In genomic region chr16:85415415-85415814, GRCm38 (mm10) we compare ENCODE assay signal across 9 mouse cellular contexts.
DNase-seq lines count a peak whose midpoint lies in the region; ATAC-seq and TF ChIP-seq lines count a peak whose summit lies in the region.
"Had no signal": no experiment of that assay in that cellular context is flagged by ENCODE, and none has a peak within 500 bp of the region (broad histone marks: within the 10 kb centered on the region; RNA-seq: fewer than 3 reads in every experiment).

No protein-coding gene starts in this region.

- no peaks in the 10 kb centered on the region for H3K27me3 ChIP-seq in hindbrain, postnatal 0 days (ENCODE audit: insufficient read depth, low read length)
- H3K27me3 ChIP-seq in hindbrain, embryonic 13.5 days, result no peaks in the 10 kb centered on the region
- H3K27me3 ChIP-seq in stomach, embryonic 14.5 days (ENCODE audit: control insufficient read depth, insufficient read depth, low read length), result no peaks in the 10 kb centered on the region
- no peaks in the 10 kb centered on the region for H3K27me3 ChIP-seq in stomach, postnatal 0 days (ENCODE audit: control insufficient read depth, insufficient read depth, low read length)
- no peaks in the 10 kb centered on the region for H3K27me3 ChIP-seq in liver, postnatal 0 days (ENCODE audit: insufficient read depth, low read length)

- no peaks in the 10 kb centered on the region for H3K36me3 ChIP-seq in hindbrain, postnatal 0 days (ENCODE audit: insufficient read depth, low read length)
- no peaks in the 10 kb centered on the region for H3K36me3 ChIP-seq in hindbrain, embryonic 13.5 days
- no peaks in the 10 kb centered on the region for H3K36me3 ChIP-seq in stomach, embryonic 14.5 days (ENCODE audit: control insufficient read depth, insufficient read depth, low read length)
- H3K36me3 ChIP-seq in stomach, postnatal 0 days (ENCODE audit: control insufficient read depth, insufficient read depth, low read length), result no peaks in the 10 kb centered on the region
- H3K36me3 ChIP-seq in liver, postnatal 0 days (replicated peaks; ENCODE audit: insufficient read depth, low read length), result no peaks in the 10 kb centered on the region

- no peak overlapping the region for H3K4me3 ChIP-seq in hindbrain, postnatal 0 days (ENCODE audit: low read length)
- H3K4me3 ChIP-seq in hindbrain, embryonic 13.5 days, result no peak overlapping the region
- H3K4me3 ChIP-seq in stomach, embryonic 14.5 days (ENCODE audit: low read depth, low read length), result no peak overlapping the region
- H3K4me3 ChIP-seq in stomach, postnatal 0 days (ENCODE audit: low read depth, low read length), result no peak overlapping the region
- no peak overlapping the region for H3K4me3 ChIP-seq in liver, postnatal 0 days (ENCODE audit: low read depth, low read length)

- DNase-seq in hindbrain, postnatal 0 days (ENCODE audit: low spot score), result peak; percentile 63
- no peak for DNase-seq in stomach, postnatal 0 days (ENCODE audit: low spot score)
- peak; percentile 40 for DNase-seq in gastrocnemius, postnatal 10 days
- no peak for DNase-seq in embryo, embryonic 11 days
- no peak for DNase-seq in liver, postnatal 0 days
- no peak for DNase-seq in urinary bladder, postnatal 14 days (ENCODE audit: low spot score)

- 66% methylated on average over 3 of the region's 3 CpGs for WGBS in hindbrain, postnatal 0 days
- 70% methylated on average over 3 of the region's 3 CpGs for WGBS in hindbrain, embryonic 13.5 days
- 77% methylated on average over 3 of the region's 3 CpGs for WGBS in stomach, embryonic 14.5 days
- 71% methylated on average over 3 of the region's 3 CpGs for WGBS in stomach, postnatal 0 days
- 70% methylated on average over 3 of the region's 3 CpGs for WGBS in liver, postnatal 0 days (ENCODE audit: insufficient replicate concordance)

- no peak for TF ChIP-seq CTCF in hindbrain, postnatal 0 days (IDR thresholded peaks at IDR 0.05; ENCODE audit: low read depth)
- no peak for TF ChIP-seq CTCF in stomach, postnatal 0 days (IDR thresholded peaks at IDR 0.05; ENCODE audit: low read depth)
- no peak for TF ChIP-seq CTCF in liver, postnatal 0 days (IDR thresholded peaks at IDR 0.05; ENCODE audit: low read depth)

- H3K9ac ChIP-seq in hindbrain, postnatal 0 days (replicated peaks; ENCODE audit: low read length), result no peak overlapping the region
- H3K9ac ChIP-seq in hindbrain, embryonic 13.5 days, result no peak overlapping the region
- H3K9ac ChIP-seq in stomach, embryonic 14.5 days (replicated peaks; ENCODE audit: low read depth, low read length), result no peak overlapping the region
- no peak overlapping the region for H3K9ac ChIP-seq in stomach, postnatal 0 days (ENCODE audit: low read length)
- H3K9ac ChIP-seq in liver, postnatal 0 days (replicated peaks), result no peak overlapping the region

- H3K4me1 ChIP-seq in hindbrain, postnatal 0 days (ENCODE audit: insufficient read depth, low read length), result peaks cover 5% of the 10 kb centered on the region; the same call in 1 of the 2 replicates
- H3K4me1 ChIP-seq in hindbrain, embryonic 13.5 days (replicated peaks), result no peaks in the 10 kb centered on the region
- no peaks in the 10 kb centered on the region for H3K4me1 ChIP-seq in stomach, embryonic 14.5 days (ENCODE audit: control insufficient read depth, insufficient read depth, low read length)
- H3K4me1 ChIP-seq in stomach, postnatal 0 days (replicated peaks; ENCODE audit: control insufficient read depth, insufficient read depth), result no peaks in the 10 kb centered on the region
- no peaks in the 10 kb centered on the region for H3K4me1 ChIP-seq in liver, postnatal 0 days (ENCODE audit: insufficient read depth)

- no peak overlapping the region for H3K4me2 ChIP-seq in hindbrain, postnatal 0 days (ENCODE audit: low read depth, low read length)
- no peak overlapping the region for H3K4me2 ChIP-seq in hindbrain, embryonic 13.5 days
- H3K4me2 ChIP-seq in stomach, embryonic 14.5 days (replicated peaks; ENCODE audit: low read depth, low read length), result no peak overlapping the region
- no peak overlapping the region for H3K4me2 ChIP-seq in stomach, postnatal 0 days (replicated peaks; ENCODE audit: low read depth)
- H3K4me2 ChIP-seq in liver, postnatal 0 days (ENCODE audit: low read depth, low read length), result no peak overlapping the region

- H3K27ac ChIP-seq in hindbrain, postnatal 0 days, result no peak overlapping the region
- H3K27ac ChIP-seq in hindbrain, embryonic 13.5 days, result no peak overlapping the region
- no peak overlapping the region for H3K27ac ChIP-seq in stomach, embryonic 14.5 days (ENCODE audit: low read length)
- no peak overlapping the region for H3K27ac ChIP-seq in stomach, postnatal 0 days (replicated peaks)
- no peak overlapping the region for H3K27ac ChIP-seq in liver, postnatal 0 days (ENCODE audit: low read depth)

- no peak for TF ChIP-seq EP300 in stomach, postnatal 0 days (optimal IDR thresholded peaks at IDR 0.05)
- TF ChIP-seq EP300 in liver, postnatal 0 days (IDR thresholded peaks at IDR 0.05; ENCODE audit: low read depth), result no peak

- H3K9me3 ChIP-seq in hindbrain, postnatal 0 days (ENCODE audit: low read length), result no peaks in the 10 kb centered on the region
- no peaks in the 10 kb centered on the region for H3K9me3 ChIP-seq in hindbrain, embryonic 13.5 days
- no peaks in the 10 kb centered on the region for H3K9me3 ChIP-seq in stomach, embryonic 14.5 days (ENCODE audit: control insufficient read depth, low read depth, low read length)
- H3K9me3 ChIP-seq in stomach, postnatal 0 days (ENCODE audit: control insufficient read depth, low read length), result no peaks in the 10 kb centered on the region
- H3K9me3 ChIP-seq in liver, postnatal 0 days (ENCODE audit: low read length), result no peaks in the 10 kb centered on the region

- ATAC-seq in hindbrain, postnatal 0 days, result peak; percentile 87
- no peak for ATAC-seq in hindbrain, embryonic 13.5 days (ENCODE audit: low FRiP score)
- 0 out of 2 replicates have a peak, but pooled peaks have one; percentile 14 for ATAC-seq in stomach, embryonic 14.5 days (ENCODE audit: insufficient number of reproducible peaks, insufficient read depth, low FRiP score, low read depth)
- ATAC-seq in stomach, postnatal 0 days (ENCODE audit: low FRiP score, low TSS enrichment), result no peak
- ATAC-seq in liver, postnatal 0 days, result no peak
- ATAC-seq: inflammation-experienced regulatory T-cells, adult 6 months had no signal

Comparison
In these comparisons a context has a peak if more than half of its experiments do, and no peak if none do; other contexts are left out.
1. ATAC-seq: peak in hindbrain, postnatal 0 days (single experiment) and stomach, embryonic 14.5 days (single experiment); none in hindbrain, embryonic 13.5 days (single experiment), stomach, postnatal 0 days (single experiment) and liver, postnatal 0 days (single experiment).
2. DNase-seq: peak in hindbrain, postnatal 0 days (single experiment) and gastrocnemius, postnatal 10 days (single experiment); none in stomach, postnatal 0 days (single experiment), embryo, embryonic 11 days (single experiment), liver, postnatal 0 days (single experiment) and urinary bladder, postnatal 14 days (single experiment).